Mouse (Mus musculus) cerebellum, adult 2 months (tissue): Measurements from ENCODE around the gene Phospho2.

Source experiments
- CTCF ChIP-seq: fragments of 200-500 bp; IDR thresholded peaks from 2 replicates; pipeline ENCODE4 v1.5.1; 2011; ENCODE audit warnings: low read depth, mild to moderate bottlenecking, control low read depth, low read length, moderate library complexity, borderline replicate concordance; ENCODE audit not compliant: insufficient read depth
- POLR2A ChIP-seq: fragments of 200-500 bp; IDR thresholded peaks from 2 replicates; pipeline ENCODE4 v1.6.1; 2011; ENCODE audit warnings: low read length, control low read depth, borderline replicate concordance; ENCODE audit not compliant: insufficient read depth

DNA sequence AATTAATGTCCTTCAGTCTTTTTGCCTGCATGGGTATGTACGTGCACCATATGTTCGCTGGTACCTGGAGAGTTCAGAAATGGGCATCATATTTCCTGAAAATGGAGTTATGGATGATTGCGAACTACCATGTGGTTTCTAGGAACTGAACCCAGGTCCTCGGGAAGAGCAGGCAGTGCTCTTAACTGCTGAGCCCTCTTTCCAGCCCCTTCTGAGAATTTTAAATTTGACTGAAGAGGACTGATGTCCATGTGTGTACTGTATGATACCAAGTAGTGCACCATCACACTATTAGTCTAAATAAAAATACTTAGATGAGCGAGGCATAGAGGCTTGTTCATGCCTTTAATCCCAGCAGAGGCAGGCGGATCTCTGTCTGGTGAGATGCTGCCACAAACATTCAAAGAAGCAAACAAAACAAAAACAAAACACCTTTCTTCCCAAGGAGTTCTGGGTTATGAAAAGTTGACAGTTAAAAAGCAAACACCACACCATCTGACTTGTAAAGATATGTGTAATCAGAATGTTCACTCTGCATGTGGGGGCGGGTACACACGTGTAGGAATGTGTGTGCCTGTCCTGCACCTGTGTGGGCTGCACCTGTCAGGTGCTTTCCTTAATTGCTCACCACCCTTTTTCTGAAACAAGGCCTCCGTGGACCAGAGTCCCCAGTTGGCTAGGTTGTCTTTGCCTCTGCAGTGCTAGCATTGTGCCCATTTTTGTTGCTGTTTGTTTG lies 29.1 kb downstream of the Phospho2 start:
- TF ChIP-seq POLR2A (no peak), CTCF (no peak)
